Mouse (Mus musculus): Measurements from ENCODE around the gene Usp7. TPM values are rescaled to one million over a fixed set of nuclear protein-coding genes. Genes with fewer than 3 reads are reported as not detected.
A peak's percentile ranks its signal among the peaks of the same experiment; 100 is the strongest.

Usp7 gene
- polyA plus RNA-seq, 1 experiment from 2014 or later: 22.4 TPM

DNA sequence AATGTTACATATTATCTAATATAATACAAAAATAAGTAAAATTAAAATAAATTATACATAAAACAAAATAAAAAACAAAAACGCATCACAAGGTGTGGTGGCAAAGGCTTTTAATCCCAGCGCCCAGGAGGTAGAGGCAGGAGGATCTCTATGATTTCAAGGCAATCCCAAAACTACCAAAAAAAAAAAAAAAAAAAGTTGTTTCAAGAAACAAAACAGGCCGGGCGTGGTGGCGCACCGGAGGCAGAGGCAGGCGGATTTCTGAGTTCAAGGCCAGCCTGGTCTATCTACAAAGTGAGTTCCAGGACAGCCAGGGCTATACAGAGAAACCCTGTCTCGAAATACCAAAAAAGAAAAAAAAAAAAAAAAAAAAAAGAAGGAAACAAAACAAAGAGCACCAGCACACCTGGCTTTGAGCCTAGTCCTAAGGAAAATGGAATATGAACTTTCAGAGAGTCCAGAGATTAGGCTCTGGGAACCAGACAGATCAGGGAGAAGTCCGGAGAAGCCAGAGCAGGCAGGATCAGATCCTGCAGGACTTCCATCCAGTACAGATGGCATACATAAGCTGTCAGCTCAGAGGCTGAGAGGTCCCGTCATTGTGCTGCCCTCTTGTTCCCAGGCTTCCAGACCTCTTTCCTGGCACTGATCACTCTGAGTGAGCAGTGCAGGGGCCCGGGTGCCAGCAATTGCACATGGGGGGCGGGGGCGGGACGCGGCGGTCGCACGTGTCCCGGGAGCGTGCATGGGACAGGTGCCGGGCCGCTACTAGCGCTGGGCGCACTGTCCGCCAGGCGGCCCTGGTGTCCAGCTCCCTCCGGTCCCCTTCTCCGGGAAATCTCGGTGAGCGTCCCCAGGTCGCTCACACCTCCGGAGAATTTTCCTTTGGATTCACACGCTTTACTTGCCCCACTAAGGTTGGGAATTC, 36.8 kb upstream of the Usp7 start:
- peak overlapping the region; percentile 78 for H3K4me3 ChIP-seq (ENCODE audit: low read depth, low read length)
- H3K27ac ChIP-seq (ENCODE audit: low read length): peak overlapping the region; percentile 100
- peak overlapping the region; percentile 81 for H3K9ac ChIP-seq (ENCODE audit: low read depth, low read length)
- H3K27me3 ChIP-seq (ENCODE audit: control insufficient read depth, insufficient read depth, low read depth, low read length): no peaks in the 10 kb centered on the region
- peak; percentile 30 for ATAC-seq (ENCODE audit: low read depth)
- peaks cover 21% of the 10 kb centered on the region for H3K36me3 ChIP-seq (ENCODE audit: control insufficient read depth, insufficient read depth)
- H3K4me1 ChIP-seq (ENCODE audit: control insufficient read depth, low read depth, low read length): peaks cover 27% of the 10 kb centered on the region
- no peaks in the 10 kb centered on the region for H3K9me3 ChIP-seq (replicated peaks; ENCODE audit: control insufficient read depth, low read length)
- H3K4me2 ChIP-seq (ENCODE audit: low read depth, low read length): peak overlapping the region; percentile 100
- 10% methylated on average over 33 of the region's 33 CpGs for WGBS (ENCODE audit: insufficient replicate concordance)

- H3K27me3 ChIP-seq (ENCODE audit: control insufficient read depth, insufficient read depth, low read depth, low read length): no peaks in the 10 kb centered on the region
- no peak overlapping the region for H3K4me2 ChIP-seq (ENCODE audit: low read depth, low read length)
- no peak overlapping the region for H3K9ac ChIP-seq (ENCODE audit: low read depth, low read length)
- H3K9me3 ChIP-seq (replicated peaks; ENCODE audit: control insufficient read depth, low read length): no peaks in the 10 kb centered on the region
- no peak for ATAC-seq (ENCODE audit: low read depth)
- H3K4me3 ChIP-seq (ENCODE audit: low read depth, low read length): no peak overlapping the region
- H3K27ac ChIP-seq (ENCODE audit: low read length): no peak overlapping the region
- peaks cover 27% of the 10 kb centered on the region for H3K4me1 ChIP-seq (ENCODE audit: control insufficient read depth, low read depth, low read length)
- peaks cover 8% of the 10 kb centered on the region; the same call in 1 of the 2 replicates for H3K36me3 ChIP-seq (ENCODE audit: control insufficient read depth, insufficient read depth)
- WGBS (ENCODE audit: insufficient replicate concordance): 82% methylated on average over 7 of the region's 7 CpGs
Measured at GRCm38 (mm10) chr16:8827366-8827765, 35.3 kb upstream of the Usp7 start.

- H3K4me2 ChIP-seq (ENCODE audit: low read depth, low read length): no peak overlapping the region
- no peak overlapping the region for H3K9ac ChIP-seq (ENCODE audit: low read depth, low read length)
- H3K27ac ChIP-seq (ENCODE audit: low read length): peak overlapping the region; percentile 52; the same call in 1 of the 2 replicates
Measured at GRCm38 (mm10) chr16:8823661-8824060, 31.6 kb upstream of the Usp7 start.

GRCm38 (mm10) chr16:8822586-8822985, 30.5 kb upstream of the Usp7 start:
- WGBS (ENCODE audit: insufficient replicate concordance): 61% methylated on average over 4 of the region's 4 CpGs
- no peaks in the 10 kb centered on the region for H3K9me3 ChIP-seq (replicated peaks; ENCODE audit: control insufficient read depth, low read length)
- no peak overlapping the region for H3K4me2 ChIP-seq (ENCODE audit: low read depth, low read length)
- H3K4me3 ChIP-seq (ENCODE audit: low read depth, low read length): no peak overlapping the region
- no peak overlapping the region for H3K27ac ChIP-seq (ENCODE audit: low read length)
- H3K4me1 ChIP-seq (ENCODE audit: control insufficient read depth, low read depth, low read length): peaks cover 12% of the 10 kb centered on the region
- ATAC-seq (ENCODE audit: low read depth): no peak
- no peak overlapping the region for H3K9ac ChIP-seq (ENCODE audit: low read depth, low read length)
- no peaks in the 10 kb centered on the region for H3K27me3 ChIP-seq (ENCODE audit: control insufficient read depth, insufficient read depth, low read depth, low read length)
- H3K36me3 ChIP-seq (ENCODE audit: control insufficient read depth, insufficient read depth): no peaks in the 10 kb centered on the region

More at GRCm38 (mm10) chr16:8823661-8824060, 31.6 kb upstream of the Usp7 start:
- Histone ChIP-seq H3K9me3 (replicated peaks; ENCODE audit: control insufficient read depth, low read length) (no peaks in the 10 kb centered on the region), H3K27me3 (ENCODE audit: control insufficient read depth, insufficient read depth, low read depth, low read length) (no peaks in the 10 kb centered on the region), H3K4me1 (ENCODE audit: control insufficient read depth, low read depth, low read length) (peaks cover 16% of the 10 kb centered on the region), H3K36me3 (ENCODE audit: control insufficient read depth, insufficient read depth) (no peaks in the 10 kb centered on the region), H3K4me3 (ENCODE audit: low read depth, low read length) (no peak overlapping the region)
- 35% methylated on average over 2 of the region's 2 CpGs for WGBS (ENCODE audit: insufficient replicate concordance)
- peak; percentile 77 for ATAC-seq (ENCODE audit: low read depth)

GRCm38 (mm10) chr16:8821429-8821828, 29.3 kb upstream of the Usp7 start:
- Histone ChIP-seq H3K9me3 (replicated peaks; ENCODE audit: control insufficient read depth, low read length) (no peaks in the 10 kb centered on the region), H3K9ac (ENCODE audit: low read depth, low read length) (no peak overlapping the region), H3K36me3 (ENCODE audit: control insufficient read depth, insufficient read depth) (no peaks in the 10 kb centered on the region), H3K4me2 (ENCODE audit: low read depth, low read length) (no peak overlapping the region), H3K27me3 (ENCODE audit: control insufficient read depth, insufficient read depth, low read depth, low read length) (no peaks in the 10 kb centered on the region), H3K4me1 (ENCODE audit: control insufficient read depth, low read depth, low read length) (peaks cover 12% of the 10 kb centered on the region), H3K27ac (ENCODE audit: low read length) (no peak overlapping the region), H3K4me3 (ENCODE audit: low read depth, low read length) (no peak overlapping the region)
- no peak for ATAC-seq (ENCODE audit: low read depth)
- 82% methylated on average over 1 of the region's 1 CpGs for WGBS (ENCODE audit: insufficient replicate concordance)

DNA sequence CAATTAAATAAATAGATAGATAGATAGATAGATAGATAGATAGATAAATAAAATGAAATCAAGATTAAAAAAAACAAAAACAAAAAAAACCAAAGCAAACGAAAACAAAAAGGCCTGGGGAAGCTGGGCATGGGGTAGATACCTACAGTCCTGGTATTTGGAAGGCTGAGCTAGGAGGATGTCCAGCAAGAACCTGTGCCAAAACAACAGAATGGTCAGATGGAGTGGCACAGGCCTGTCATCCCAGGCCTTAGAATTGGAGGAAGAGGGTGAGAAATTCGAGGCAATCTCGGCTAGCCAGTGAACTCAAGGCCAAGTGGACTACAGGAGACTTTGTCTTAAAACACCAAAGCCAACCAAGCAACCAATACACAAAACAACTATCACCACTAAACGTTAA, 25.8 kb upstream of the Usp7 start:
- WGBS (ENCODE audit: insufficient replicate concordance): 50% methylated on average over 4 of the region's 4 CpGs

DNA sequence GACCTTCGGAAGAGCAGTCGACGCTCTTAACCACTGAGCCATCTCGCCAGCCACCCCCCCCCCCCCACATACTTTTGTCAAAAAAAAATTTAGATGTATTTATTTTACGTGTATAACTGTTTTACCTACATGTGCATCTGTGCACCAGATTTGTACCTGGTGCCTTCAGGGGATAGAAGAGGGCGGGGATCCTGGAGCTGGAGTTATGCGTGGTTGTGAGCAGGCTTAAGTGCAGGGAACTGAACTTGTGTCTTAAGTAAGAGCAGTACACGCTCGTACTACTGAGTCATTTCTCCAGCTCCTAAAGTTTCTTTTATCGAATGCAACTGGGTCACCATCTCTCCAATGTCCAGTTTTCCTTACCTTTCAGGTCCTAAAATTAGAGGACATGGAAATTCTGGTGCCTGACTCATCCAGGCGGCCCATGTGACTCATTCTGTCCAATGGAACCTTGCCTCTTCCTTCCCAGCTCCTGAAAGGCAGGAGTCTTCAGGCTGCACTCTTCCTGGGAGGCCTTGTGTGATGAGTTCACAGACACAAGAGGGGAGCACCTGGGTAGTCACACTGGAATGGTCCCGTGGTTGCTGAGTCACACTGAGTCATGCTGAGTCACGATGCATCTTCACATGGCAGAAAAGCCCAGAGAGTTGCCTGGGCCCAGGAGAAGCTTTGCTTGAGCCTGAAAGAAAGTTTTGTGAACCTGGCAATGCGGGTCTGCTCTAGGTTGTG, 18.5 kb upstream of the Usp7 start:
- H3K36me3 ChIP-seq (ENCODE audit: control insufficient read depth, insufficient read depth): no peaks in the 10 kb centered on the region
- no peaks in the 10 kb centered on the region for H3K9me3 ChIP-seq (replicated peaks; ENCODE audit: control insufficient read depth, low read length)
- WGBS (ENCODE audit: insufficient replicate concordance): 68% methylated on average over 14 of the region's 14 CpGs
- H3K4me2 ChIP-seq (ENCODE audit: low read depth, low read length): peak overlapping the region; percentile 57
- peak overlapping the region; percentile 91 for H3K27ac ChIP-seq (ENCODE audit: low read length)
- H3K27me3 ChIP-seq (ENCODE audit: control insufficient read depth, insufficient read depth, low read depth, low read length): no peaks in the 10 kb centered on the region; the same call in none of the 2 replicates
- peaks cover 21% of the 10 kb centered on the region for H3K4me1 ChIP-seq (ENCODE audit: control insufficient read depth, low read depth, low read length)
- peak overlapping the region; percentile 52 for H3K9ac ChIP-seq (ENCODE audit: low read depth, low read length)
- peak overlapping the region; percentile 50 for H3K4me3 ChIP-seq (ENCODE audit: low read depth, low read length)
- peak; percentile 98 for ATAC-seq (ENCODE audit: low read depth)

More for the DNA sequence above, 25.8 kb upstream of the Usp7 start:
- Histone ChIP-seq H3K4me3 (ENCODE audit: low read depth, low read length) (no peak overlapping the region), H3K4me2 (ENCODE audit: low read depth, low read length) (no peak overlapping the region), H3K27me3 (ENCODE audit: control insufficient read depth, insufficient read depth, low read depth, low read length) (no peaks in the 10 kb centered on the region), H3K4me1 (ENCODE audit: control insufficient read depth, low read depth, low read length) (no peaks in the 10 kb centered on the region), H3K9me3 (replicated peaks; ENCODE audit: control insufficient read depth, low read length) (no peaks in the 10 kb centered on the region), H3K27ac (ENCODE audit: low read length) (no peak overlapping the region), H3K9ac (ENCODE audit: low read depth, low read length) (no peak overlapping the region), H3K36me3 (ENCODE audit: control insufficient read depth, insufficient read depth) (no peaks in the 10 kb centered on the region)
- ATAC-seq (ENCODE audit: low read depth): no peak

DNA sequence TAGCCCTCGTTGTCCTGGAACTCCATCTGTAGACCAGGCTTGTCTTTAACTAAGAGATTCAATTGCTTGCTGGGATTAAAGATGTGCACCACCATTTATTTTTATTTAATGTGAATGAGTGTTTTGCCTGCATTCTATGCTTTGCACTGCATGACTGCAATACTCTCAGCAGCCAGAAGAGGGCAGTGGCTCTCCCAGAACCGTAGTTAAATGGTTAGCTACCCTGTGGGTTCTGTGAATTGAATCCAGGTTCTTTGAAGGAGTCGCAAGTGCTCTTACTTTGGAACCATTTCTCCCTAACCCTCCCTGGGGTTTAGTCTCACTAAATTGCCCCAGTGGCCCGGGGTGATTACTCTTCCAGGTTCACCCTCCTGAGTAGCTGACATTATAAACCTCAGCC, 14.6 kb upstream of the Usp7 start:
- Histone ChIP-seq H3K9me3 (replicated peaks; ENCODE audit: control insufficient read depth, low read length) (no peaks in the 10 kb centered on the region), H3K27me3 (ENCODE audit: control insufficient read depth, insufficient read depth, low read depth, low read length) (no peaks in the 10 kb centered on the region; the same call in none of the 2 replicates), H3K9ac (ENCODE audit: low read depth, low read length) (no peak overlapping the region), H3K4me3 (ENCODE audit: low read depth, low read length) (no peak overlapping the region), H3K27ac (ENCODE audit: low read length) (no peak overlapping the region), H3K36me3 (ENCODE audit: control insufficient read depth, insufficient read depth) (no peaks in the 10 kb centered on the region), H3K4me2 (ENCODE audit: low read depth, low read length) (no peak overlapping the region), H3K4me1 (ENCODE audit: control insufficient read depth, low read depth, low read length) (peaks cover 14% of the 10 kb centered on the region)
- 16% methylated on average over 4 of the region's 4 CpGs for WGBS (ENCODE audit: insufficient replicate concordance)
- ATAC-seq (ENCODE audit: low read depth): no peak
